Mouse (Mus musculus): ENCODE measurements around the gene Tstd1. TPM values are rescaled to one million over a fixed set of nuclear protein-coding genes. Genes with fewer than 3 reads are reported as not detected.

Tstd1 gene
- total RNA-seq, 2 experiments from 2014 or later = 6.3 to 15.1 TPM

DNA sequence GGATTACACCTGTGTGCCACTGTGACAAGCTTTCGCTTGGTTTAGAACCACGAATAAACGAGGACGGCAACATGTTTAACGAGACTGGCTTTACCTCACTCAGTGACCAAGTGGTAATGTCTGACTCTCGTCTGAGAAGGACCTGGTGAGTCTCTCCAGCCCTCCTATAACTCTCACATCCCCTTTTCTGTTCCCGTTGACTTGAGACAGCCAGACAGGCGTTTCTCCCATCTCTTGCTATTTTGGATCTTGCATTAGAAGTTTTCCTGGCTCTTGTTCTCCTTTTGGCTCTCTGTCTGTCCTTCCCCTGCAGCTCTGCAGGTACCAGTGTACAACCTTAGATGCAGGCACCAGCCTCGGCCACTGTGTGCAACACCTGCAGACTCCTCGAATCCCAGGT lies 32.3 kb downstream of the Tstd1 start:
- DNase-seq (ENCODE audit: low spot score in 2 of 2) = no peak

DNA sequence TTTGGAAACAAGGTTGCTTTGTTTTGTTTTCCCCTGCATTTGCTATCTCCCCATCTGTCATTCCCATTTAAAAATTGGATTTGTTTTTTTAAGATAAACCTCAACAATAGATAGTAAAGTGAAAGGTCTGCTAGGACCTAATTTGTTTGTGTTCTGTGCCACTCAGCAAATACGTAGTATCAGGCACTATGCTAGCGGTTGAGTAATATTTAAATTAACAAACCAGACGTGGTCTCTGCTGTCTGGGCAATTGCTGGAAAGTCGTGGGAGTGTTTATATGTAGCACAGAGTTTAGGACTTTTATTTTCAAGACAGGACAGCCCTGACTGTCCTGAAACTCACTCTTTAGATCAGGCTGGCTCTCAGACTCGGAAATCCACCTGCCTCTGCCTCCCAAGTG lies 33.9 kb downstream of the Tstd1 start:
- no peak for DNase-seq (ENCODE audit: low spot score in 2 of 2)

DNA sequence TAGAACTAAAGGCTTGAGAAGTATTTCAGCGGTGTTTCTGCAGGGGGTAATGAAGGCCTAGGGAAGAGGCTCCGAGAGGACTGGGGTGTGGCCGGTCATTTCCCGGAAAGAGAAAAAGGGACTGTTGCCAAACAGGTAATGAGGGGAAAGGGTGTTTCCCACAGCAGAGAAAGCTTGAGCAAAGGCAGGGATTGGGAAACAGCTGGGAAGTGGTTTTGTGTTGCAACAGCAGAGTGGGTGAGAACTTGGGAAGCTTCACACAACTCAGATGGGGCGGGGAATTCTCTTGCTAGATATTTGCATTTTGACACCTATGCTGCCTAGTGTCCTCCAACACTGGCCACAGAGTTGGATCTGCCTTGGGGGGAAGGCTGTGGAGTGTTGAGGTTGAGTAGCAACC lies 34.3 kb downstream of the Tstd1 start:
- DNase-seq (ENCODE audit: low spot score in 2 of 2) = no peak

DNA sequence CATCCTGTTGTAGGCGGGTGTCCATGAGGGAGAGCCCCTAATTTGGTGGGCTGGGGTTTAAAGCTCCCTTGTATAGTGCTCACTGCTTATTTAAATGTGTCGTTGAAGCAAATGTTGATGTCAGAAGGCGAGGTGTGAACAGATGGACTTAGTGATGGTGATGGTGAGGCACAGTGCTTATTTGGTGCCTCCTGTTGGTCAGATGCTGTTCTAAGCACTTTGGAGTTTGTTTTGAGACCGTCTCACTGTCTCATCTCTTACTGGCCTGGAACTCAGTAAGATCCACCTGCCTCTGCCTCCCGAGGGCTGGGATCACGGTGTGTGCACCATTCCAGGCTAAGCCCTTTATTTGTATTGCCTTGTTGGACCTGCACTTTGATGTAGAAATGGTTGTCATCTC lies 36.3 kb downstream of the Tstd1 start:
- DNase-seq (ENCODE audit: low spot score in 2 of 2) = no peak

DNA sequence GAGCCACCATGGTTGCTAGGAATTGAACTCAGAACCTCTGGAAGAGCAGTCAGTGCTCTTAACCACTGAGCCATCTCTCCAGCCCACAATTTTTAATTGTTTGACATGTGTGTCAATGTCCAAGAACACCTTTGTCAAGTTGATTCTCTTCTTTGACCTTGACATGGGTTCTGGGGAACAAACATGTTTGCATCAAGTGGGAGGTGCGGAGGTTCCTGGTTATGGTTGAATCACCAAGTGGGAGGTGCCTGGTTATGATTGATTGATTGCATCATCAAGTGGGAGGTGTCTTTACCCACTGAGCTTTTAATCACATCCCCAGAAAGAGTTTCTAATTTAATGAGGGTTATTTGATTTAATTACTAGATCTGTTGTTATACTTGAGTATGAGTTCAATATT lies 38.9 kb downstream of the Tstd1 start:
- no peak for DNase-seq (ENCODE audit: low spot score in 2 of 2)

DNA sequence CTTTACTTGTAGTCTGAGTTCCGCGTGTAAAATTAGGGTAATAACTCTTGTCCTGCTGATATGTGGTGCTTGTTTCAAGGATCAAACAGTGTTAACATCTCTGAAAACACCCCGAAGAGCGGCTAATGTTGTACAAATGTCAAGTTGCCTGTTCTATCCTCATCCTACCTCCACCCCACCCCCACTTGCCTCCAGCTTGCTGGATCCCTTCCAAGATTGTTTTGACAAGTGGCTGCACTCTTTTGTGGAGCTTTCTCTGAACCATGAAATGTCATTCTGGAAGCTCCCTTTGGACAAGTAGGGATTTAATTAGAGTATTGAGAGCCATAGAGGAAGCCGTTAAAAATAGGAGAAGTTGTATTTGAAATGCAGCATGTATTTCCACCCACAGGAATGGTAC lies 41.1 kb downstream of the Tstd1 start:
- no peak for DNase-seq (ENCODE audit: low spot score in 2 of 2)

DNA sequence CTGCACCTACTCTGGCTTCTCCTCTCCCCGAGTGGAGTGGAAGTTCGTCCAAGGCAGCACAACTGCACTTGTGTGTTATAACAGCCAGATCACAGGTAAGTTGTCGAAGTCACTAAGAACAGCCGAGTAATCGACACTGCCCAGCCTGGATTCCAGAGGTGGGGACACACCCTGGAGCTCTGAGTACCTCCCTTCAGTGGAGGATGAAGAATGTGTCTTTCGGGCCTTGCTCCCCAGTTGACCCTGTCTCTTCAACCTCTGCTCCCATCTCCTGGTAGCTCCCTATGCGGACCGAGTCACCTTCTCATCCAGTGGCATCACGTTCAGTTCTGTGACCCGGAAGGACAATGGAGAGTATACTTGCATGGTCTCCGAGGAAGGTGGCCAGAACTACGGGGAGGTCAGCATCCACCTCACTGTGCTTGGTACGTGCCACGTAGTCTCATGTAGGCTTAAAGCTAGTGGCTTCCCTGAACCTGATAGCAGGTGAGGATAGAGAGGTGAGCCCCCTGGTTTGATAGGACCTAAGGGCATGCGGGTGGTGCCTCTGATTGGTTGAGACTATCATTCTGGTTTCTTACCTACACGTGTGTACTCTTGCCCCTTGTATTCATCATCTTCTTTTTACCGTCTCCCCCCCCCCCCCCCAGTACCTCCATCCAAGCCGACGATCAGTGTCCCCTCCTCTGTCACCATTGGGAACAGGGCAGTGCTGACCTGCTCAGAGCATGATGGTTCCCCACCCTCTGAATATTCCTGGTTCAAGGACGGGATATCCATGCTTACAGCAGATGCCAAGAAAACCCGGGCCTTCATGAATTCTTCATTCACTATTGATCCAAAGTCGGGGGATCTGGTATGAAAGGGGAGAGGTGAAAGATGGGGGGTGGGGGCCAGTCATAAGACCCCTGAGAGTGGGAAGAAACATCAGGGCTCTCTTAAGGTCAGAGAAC lies 42.2 kb downstream of the Tstd1 start:
- DNase-seq (ENCODE audit: low spot score in 2 of 2) = no peak

DNA sequence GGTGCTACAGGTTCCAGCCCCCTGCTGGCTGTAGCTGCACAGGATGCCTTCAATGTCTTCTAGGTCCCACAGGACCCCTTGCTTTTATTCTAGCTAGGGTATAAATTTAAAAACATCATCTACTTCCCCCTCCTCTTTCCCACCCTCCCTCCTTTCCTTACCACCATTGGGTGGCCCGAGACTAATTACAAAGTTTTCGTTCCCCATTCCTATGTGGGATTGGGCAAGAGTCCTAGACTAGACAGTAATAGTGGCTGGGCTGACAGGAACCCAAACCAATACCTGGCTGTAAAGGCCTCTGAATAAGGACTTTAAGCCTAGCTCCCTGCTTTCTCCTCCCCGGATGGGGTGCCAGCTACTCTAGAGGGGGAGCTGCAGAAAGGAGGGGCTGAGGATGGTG lies 44.5 kb downstream of the Tstd1 start:
- no peak for DNase-seq (ENCODE audit: low spot score in 2 of 2)

DNA sequence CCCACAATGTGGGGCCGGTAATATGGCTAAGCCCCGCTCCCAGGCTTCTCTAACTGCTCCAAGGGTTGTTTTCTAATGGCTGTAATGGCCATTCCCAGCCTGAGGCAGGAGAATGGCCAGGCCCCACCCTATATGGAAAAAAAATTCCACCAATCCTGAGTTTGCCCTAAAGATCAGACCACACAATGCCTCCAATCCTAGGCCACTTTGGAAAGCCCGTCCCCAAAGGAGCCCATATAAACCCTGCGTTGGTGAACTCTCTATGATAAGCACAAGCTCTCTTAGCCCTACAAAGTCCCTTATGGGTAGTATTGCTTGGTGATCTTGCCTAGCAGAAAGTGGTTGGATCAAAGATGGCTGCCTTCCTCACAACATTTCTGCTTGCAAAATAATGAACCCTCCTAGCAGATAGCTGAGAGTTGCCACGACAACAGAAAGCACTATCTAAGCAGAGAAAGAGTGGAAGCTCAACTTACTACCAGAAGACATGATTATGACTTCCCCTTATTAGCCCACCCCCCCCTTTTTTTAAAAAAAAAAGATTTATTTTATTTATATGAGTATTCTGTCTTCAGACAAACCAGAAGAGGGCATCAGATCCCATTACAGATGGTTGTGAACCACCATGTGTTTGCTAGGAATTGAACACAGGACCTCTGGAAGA lies 47.2 kb downstream of the Tstd1 start:
- DNase-seq (ENCODE audit: low spot score in 2 of 2) = no peak

DNA sequence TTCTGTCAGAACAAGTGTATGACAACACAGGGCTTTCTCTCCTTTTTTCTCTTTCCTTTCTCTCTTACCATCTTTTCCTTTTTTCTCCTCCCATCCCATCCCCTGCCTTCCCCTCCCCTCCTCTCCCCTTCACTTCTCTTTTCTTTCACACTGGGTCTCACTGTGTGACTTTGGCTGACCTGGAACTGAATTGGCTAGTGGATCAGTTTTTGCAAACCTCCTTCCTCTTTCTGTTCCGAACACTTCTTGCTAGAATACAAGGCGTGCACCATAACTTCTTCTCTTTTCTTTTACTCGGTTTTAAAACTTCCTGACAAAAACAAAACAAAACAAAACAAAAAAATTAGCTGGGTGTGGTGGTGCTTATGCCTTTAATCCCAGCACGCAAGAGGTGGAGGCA lies 47.9 kb downstream of the Tstd1 start:
- DNase-seq (ENCODE audit: low spot score in 2 of 2) = no peak

DNA sequence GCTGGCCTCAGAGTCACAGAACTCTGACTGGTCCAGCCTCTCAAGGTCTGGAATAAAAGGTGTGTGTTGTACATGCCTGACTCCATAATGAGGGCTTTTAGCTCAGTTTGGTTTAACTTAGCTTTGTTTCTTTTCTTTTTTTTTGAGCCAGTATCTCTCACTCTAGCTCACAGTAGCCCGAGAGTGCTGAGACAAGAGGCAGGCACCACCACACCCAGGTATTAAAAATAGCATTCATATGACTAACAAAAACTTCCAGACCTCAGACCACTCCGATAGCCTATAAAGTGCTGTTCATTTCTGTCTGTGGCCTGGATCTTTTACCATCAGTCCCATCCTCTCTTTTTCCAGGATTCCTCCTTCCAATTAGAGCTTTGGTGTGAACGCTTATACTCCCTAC lies 51.0 kb downstream of the Tstd1 start:
- no peak for DNase-seq (ENCODE audit: low spot score in 2 of 2)

Other genes with a start within 250 kb of the Tstd1 start
- gene Pcp4l1, start 222.6 kb upstream of the Tstd1 start, total RNA-seq (2021) = 10 to 100 TPM; 29.5 to 32.0 TPM
- gene Nr1i3, start 204.9 kb upstream of the Tstd1 start, total RNA-seq (2021) = 10 to 100 TPM in 1 of 2 experiments, under 1 TPM in 1; 0.92 to 10.3 TPM
- 10 to 100 TPM; 41.6 to 43.5 TPM for gene Tomm40l, start 196.4 kb upstream of the Tstd1 start, total RNA-seq (2021)
- 100 to 1,000 TPM in 1 of 2 experiments, 10 to 100 TPM in 1; 18.3 to 847 TPM for gene Apoa2, start 193.8 kb upstream of the Tstd1 start, total RNA-seq (2021)
- 10 to 100 TPM; 22.4 to 23.2 TPM for gene Fcer1g, start 184.5 kb upstream of the Tstd1 start, total RNA-seq (2021)
- gene Adamts4, start 168.5 kb upstream of the Tstd1 start, total RNA-seq (2021) = 1 to 10 TPM; 4.3 to 4.5 TPM
- gene Ndufs2, start 167.5 kb upstream of the Tstd1 start, total RNA-seq (2021) = 100 to 1,000 TPM; 446 to 477 TPM
- gene B4galt3, start 148.5 kb upstream of the Tstd1 start, total RNA-seq (2021) = 10 to 100 TPM; 48.4 to 56.3 TPM
- gene Ppox, start 137.7 kb upstream of the Tstd1 start, total RNA-seq (2021) = 10 to 100 TPM; 55.8 to 57.1 TPM
- 10 to 100 TPM; 51.4 to 56.0 TPM for gene Usp21, start 130.9 kb upstream of the Tstd1 start, total RNA-seq (2021)
- gene Ufc1, start 123.8 kb upstream of the Tstd1 start, total RNA-seq (2021) = 100 to 1,000 TPM; 138 to 155 TPM
- gene Dedd, start 89.7 kb upstream of the Tstd1 start, total RNA-seq (2021) = 10 to 100 TPM; 41.2 to 43.1 TPM
- gene Nit1, start 73.2 kb upstream of the Tstd1 start, total RNA-seq (2021) = 10 to 100 TPM; 62.0 to 68.3 TPM
- gene Pfdn2, start 73.2 kb upstream of the Tstd1 start, total RNA-seq (2021) = 100 to 1,000 TPM; 120 to 125 TPM
- gene Klhdc9, start 58.1 kb upstream of the Tstd1 start, total RNA-seq (2021) = 1 to 10 TPM; 6.2 to 6.8 TPM
- under 1 TPM; 0.34 to 0.59 TPM for gene Nectin4, start 48.8 kb upstream of the Tstd1 start, total RNA-seq (2021)
- 1 to 10 TPM; 3.2 to 4.7 TPM for gene Arhgap30, start 29.9 kb upstream of the Tstd1 start, total RNA-seq (2021)
- 10 to 100 TPM; 81.4 to 84.8 TPM for gene Usf1, start 7.6 kb upstream of the Tstd1 start, total RNA-seq (2021)
- 10 to 100 TPM; 43.0 to 47.0 TPM for gene F11r, start 18.7 kb downstream of the Tstd1 start, total RNA-seq (2021)
- 1 to 10 TPM; 8.5 to 9.1 TPM for gene Alyref2, start 84.6 kb downstream of the Tstd1 start, total RNA-seq (2021)
- gene Itln1, start 116.4 kb downstream of the Tstd1 start, total RNA-seq (2021) = not detected
- gene Cd244a, start 140.3 kb downstream of the Tstd1 start, total RNA-seq (2021) = under 1 TPM; 0.14 to 0.31 TPM
- 1 to 10 TPM in 1 of 2 experiments, under 1 TPM in 1; 0.73 to 1.3 TPM for gene Ly9, start 188.5 kb downstream of the Tstd1 start, total RNA-seq (2021)
- under 1 TPM; 0.31 to 0.93 TPM for gene Slamf7, start 234.2 kb downstream of the Tstd1 start, total RNA-seq (2021)